Mouse (Mus musculus): ENCODE results near the gene Trpm3.
"Not testable (repeated sequence)": the region's sequence is repeated elsewhere in the genome, so short reads cannot be mapped to it uniquely, and the experiment has no call there.

The Trpm3 gene

GRCm38 (mm10) chr19:23000293-23000692, 861.4 kb downstream of the Trpm3 start:
- DNase-seq: no peak

GRCm38 (mm10) chr19:23003861-23004260, 865.0 kb downstream of the Trpm3 start:
- no peak for DNase-seq

- no peak for DNase-seq
Observed at GRCm38 (mm10) chr19:23005851-23006250, 867.0 kb downstream of the Trpm3 start.

DNA sequence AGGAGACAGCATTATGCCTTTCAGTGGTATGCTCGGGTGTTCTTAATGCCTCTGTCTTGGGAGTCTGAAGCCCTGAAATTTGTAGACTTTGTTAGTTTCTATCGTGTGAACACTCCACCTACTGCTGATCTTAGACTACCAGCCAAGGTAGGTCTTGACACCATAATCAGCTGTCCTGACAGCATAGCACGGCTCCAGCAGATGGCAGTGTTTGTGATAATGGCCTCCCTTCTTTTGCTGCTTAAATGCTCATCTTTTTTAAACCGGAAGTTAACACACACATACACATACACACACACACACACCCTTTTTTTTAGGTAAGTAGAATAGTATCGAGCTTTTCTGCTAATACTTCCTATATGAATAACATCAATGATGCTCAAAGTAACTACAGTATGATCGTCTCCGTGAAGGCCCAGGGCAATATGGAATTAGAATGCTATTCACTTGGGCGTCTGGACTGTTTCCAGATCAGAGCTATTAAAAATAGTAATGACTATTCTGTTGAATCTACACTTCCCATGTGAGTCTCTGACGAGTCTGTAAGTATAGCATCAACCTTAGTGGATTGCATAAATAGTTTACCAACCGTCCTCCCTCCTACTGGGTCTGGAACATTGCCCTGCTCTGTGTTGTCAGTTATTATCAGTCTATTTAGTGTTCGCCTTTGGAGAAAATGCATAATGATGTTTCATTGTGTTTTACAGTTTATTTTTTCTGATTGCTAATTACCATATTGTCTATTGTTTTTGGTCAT, 867.8 kb downstream of the Trpm3 start:
- peak; percentile 83 to 85 for DNase-seq

DNA sequence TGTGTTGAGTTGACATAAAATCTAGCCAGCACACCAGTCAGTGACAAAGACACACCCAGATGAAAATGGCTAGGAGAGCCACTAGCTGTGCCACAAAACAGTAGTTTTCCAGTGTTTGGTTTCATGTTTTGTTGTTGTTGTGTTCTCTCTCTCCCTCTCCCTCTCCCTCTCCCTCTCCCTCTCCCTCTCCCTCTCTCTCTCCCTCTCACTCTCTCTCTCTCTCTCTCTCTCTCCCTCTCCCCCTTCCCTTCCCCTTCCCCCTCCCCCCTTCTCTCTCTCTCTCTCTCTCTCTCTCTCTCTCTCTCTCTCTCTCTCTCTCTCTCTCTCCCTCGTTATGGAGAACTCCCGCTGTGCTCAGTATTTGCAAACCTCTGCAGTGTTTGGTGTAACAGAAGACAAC, 874.8 kb downstream of the Trpm3 start:
- no peak for DNase-seq

DNA sequence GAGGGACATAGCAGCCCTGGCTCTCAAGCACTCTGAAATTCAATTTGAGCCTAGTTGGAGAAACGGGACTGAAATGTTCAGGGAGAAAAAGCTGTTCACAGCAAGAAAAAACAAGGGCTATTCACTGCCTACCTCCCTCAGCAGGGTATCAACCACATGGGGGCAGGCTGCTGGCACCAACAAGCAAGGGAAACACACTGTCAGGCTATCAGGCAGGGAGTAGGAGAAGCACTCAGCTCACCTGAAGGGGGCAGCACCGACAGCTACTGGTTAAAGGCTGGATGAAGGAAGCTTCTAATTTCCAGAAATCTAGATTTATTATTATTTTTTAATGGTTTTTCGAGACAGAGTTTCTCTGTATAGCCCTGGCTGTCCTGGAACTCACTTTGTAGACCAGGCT, 876.7 kb downstream of the Trpm3 start:
- DNase-seq: peak; percentile 74 to 76

DNA sequence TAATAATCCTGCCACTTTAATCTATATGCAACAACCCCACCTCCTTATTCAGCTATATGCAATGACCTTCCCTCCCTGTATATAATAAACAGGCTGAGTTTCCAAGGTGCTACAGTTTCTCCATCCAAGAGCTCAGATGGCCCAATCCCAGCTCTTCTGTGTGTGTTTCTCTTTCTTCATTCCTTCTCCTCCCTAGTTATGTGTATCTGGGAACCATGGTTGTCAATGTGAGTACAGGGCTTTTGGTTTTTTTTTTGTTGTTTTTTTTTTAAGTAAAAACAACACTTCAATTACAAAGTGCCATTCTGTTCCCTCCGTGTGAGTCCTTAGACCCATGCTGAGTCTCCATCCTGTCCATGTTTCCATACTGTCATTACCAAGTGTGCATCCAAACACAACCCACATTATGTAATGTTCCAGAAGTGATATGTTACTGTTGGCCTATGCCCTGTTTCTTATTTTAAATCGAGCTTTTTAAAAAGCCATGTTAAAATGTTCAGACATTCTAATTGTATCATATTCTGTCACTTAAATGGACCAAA, 879.4 kb downstream of the Trpm3 start:
- peak; percentile 49 to 51 for DNase-seq

GRCm38 (mm10) chr19:23022902-23023301, 884.1 kb downstream of the Trpm3 start:
- no peak for DNase-seq

- DNase-seq: peak; percentile 61 to 65
Observed at GRCm38 (mm10) chr19:23023316-23023960, 884.6 kb downstream of the Trpm3 start.

- DNase-seq: no peak
Observed at GRCm38 (mm10) chr19:23024821-23025220, 886.0 kb downstream of the Trpm3 start.

- no peak for DNase-seq
Observed at GRCm38 (mm10) chr19:23026427-23026826, 887.6 kb downstream of the Trpm3 start.

- no peak for DNase-seq
Observed at GRCm38 (mm10) chr19:23028283-23028682, 889.4 kb downstream of the Trpm3 start.

- DNase-seq: not testable (repeated sequence)
Observed at GRCm38 (mm10) chr19:23033343-23033742, 894.5 kb downstream of the Trpm3 start.

DNA sequence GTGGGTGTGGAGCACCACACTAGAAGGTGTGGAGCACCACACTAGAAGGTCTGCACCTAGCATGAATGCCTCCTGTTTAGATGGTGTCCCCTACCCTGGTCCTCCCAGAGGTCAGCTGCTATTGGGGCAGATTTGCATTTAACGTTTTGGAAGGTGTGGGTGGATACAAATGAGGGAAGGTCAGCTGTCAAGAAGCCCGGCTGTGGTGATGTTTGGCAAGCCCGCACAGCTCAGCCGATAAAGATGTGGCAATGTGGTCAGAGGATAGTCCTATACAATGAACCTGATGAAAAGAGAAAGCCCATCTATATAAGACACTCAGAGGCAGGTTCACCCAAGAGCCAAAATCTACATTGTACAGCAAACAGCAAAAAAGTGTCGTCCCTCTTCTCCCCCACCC, 895.3 kb downstream of the Trpm3 start:
- DNase-seq: no peak

- DNase-seq: peak; percentile 32 to 46
Observed at GRCm38 (mm10) chr19:23034933-23035332, 896.1 kb downstream of the Trpm3 start.

DNA sequence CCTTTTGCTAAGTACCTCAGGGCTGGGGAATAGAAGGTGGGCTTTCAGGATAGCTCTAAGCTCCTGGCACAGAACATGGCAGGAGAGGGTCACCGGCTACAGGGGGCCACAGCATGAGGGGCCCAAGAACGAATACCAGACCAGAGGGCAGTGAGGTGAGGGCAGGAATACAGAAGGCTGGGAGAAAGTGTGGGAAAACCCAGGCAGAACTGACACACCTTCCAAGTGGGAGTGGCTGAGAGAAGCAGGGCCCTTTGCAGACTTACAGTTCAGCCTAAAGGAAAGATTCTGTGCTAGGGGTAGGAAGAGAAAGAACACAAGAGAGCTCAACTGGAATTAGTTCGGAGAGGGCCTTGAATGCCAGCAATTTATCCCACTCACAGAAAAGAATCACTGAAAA, 896.9 kb downstream of the Trpm3 start:
- DNase-seq: no peak

GRCm38 (mm10) chr19:23036782-23037477, 898.1 kb downstream of the Trpm3 start:
- DNase-seq: no peak

- DNase-seq: no peak
Observed at GRCm38 (mm10) chr19:23037499-23037898, 898.7 kb downstream of the Trpm3 start.

DNA sequence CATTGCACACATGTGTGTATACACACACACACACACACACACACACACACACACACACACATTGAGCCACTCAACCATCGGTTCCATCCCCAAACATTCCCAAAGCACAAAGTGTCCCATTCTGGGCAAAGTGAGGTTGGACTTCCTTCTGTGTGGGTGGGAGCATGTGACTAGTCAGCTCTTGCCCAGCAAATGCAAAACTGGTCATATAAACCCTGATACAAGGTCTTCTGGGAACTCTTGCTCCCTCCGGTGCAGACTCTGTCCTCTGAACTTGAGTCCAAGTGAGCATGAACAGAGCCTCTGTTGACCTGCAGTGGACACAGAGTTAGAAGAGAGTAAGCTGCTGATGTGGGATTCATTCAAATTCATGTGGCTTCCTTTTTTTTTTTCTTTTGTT, 899.5 kb downstream of the Trpm3 start:
- DNase-seq: no peak

DNA sequence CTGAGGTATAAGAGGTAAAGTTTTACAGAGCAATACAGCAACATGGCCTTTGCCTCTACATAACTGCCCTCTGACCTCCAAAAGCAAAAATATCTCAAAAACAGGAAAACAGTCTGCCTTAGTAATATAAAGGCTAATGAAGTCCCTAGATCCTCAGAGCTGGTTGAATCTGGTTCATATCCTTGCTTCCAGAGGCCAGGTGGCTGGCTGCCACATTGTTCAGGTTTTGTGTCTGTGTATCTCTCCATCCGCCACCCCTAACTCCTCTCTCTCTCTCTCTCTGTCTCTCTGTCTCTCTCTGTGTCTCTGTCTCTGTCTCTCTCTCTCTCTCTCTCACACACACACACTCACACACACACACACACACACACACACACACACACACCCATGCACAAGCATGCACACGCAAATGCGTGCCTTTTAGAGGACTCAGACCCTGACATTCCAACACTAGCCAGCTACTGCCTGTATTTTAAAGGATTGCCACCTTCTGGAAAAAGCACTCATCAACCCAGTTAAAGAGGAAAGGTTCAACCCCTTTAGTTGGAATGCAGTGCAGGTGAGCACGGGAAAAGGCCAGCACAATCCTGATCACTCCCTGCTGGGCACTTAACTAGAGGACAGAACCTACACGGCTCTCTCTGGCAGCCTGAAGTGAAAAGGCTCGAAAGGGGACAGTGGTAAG, 902.8 kb downstream of the Trpm3 start:
- no peak for DNase-seq

DNA sequence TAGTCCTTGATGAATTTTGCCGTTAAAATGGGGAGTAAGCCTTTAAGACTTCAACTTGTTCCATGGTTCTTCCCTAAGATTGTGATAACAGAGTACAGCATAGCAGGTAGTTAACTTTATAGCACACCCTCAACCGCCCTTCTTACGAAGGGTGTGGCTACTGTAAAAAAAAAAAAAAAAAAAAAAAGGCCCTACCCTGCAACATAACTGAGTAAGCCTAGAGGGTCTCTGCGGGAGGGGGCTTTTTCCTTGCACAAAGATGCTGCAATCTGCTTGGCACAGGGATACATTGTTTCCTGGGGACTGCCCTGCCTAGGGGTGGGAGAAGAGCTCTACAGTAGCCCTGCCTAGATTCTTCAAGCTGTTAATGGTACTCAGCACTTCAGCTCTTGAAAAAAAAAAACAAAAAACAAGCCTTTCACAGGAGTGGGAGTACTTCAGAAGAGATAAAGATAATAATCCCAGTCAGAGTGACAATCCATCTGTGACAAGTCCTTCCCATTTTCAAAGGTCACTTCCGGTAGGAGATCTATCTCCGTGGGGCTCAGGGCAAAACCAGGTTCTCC, 903.4 kb downstream of the Trpm3 start:
- no peak for DNase-seq

DNA sequence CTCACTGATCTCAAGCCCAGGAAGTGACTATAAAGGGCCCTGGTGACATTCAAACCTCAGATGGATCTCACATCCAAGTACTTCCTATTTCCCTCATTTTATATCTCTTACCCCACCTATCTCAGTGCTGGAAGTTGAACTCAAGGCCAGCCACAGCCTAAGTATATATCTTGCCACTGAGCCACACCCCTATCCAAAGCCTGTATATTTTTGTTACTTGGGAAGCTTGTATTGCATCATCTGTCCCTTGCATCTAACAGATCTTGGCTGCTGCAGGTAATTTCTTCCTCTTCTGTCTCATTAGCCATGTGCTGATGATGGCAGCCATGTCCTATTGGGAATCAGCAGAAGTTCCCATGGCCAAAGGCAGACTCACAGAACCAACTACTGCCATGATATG, 904.9 kb downstream of the Trpm3 start:
- DNase-seq: no peak
